Mouse (Mus musculus) embryonic fibroblast, embryonic 13.5 days (primary cell): ENCODE measurements around the gene Olfr374.

Source experiments
- CTCF ChIP-seq: IDR thresholded peaks from 2 replicates; pipeline ENCODE4 v1.5.1; 2011; ENCODE audit warnings: mild to moderate bottlenecking, control low read depth, low read length, moderate library complexity, borderline replicate concordance; ENCODE audit not compliant: insufficient read depth
- POLR2A ChIP-seq: IDR thresholded peaks from 2 replicates; pipeline ENCODE4 v1.6.1; 2011; ENCODE audit warnings: low read depth, mild to moderate bottlenecking, control low read depth, low read length, moderate library complexity

DNA sequence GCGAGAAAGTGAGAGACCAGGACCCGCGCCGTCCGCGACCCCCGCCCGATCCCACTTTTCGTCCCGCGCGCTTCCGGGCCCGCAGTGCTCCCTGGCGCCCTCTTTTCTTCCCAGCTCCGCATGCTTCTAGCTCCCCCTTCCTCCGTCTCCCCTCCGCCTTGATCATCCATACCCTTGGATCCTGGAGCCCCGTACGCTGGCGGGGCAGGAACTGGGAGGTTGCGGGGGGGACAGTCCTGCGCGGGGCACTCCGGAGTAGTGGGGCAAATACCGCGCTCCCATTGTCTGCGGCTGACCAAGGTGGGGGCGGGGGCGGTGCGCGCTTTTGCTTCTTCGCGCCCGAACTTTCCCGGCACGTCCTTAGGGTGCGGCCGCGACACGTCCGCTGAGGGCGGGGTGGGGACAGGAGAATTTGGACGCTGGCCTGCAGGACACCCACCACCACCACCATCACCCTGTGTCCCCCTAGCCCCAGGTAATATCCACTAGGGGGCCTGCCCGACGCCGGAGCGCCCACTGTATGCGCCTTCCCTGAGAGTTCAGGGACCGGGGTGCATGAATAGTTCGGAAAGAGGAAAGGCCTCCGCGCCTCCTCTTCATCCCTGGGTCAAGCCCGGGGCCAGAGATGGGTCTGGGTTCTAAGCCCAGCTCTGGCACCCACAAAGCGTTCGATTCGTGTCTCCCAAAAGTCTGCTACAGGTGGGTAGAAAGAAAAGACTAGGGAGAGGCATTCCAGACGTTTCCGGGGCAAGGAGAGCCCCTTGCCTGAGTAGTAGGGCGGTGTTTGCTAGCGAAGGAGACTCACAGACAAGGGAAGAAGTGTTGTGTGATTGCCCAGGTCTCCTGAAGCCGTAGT lies 28.8 kb downstream of the Olfr374 start:
- TF ChIP-seq CTCF, result no peak
- no peak; the same call in 1 of the 2 replicates for TF ChIP-seq POLR2A
